ENCODE assay signal across 11 mouse cellular contexts in genomic region chr6:128759221-128759950, GRCm38 (mm10). TPM values are rescaled to one million over a fixed set of nuclear protein-coding genes. Genes with fewer than 3 reads are reported as not detected.
DNase-seq lines count a peak whose midpoint lies in the region; ATAC-seq and TF ChIP-seq lines count a peak whose summit lies in the region.
"Had no signal": no experiment of that assay in that cellular context is flagged by ENCODE, and none has a peak within 500 bp of the region (broad histone marks: within the 10 kb centered on the region; RNA-seq: fewer than 3 reads in every experiment).

No protein-coding gene starts in this region.

- 78% methylated on average over 5 of the region's 5 CpGs for WGBS in heart, embryonic 14.5 days
- WGBS in forebrain, embryonic 12.5 days = 87% methylated on average over 5 of the region's 5 CpGs
- 73% methylated on average over 5 of the region's 5 CpGs for WGBS in liver, embryonic 14.5 days (ENCODE audit: insufficient replicate concordance)

- no peaks in the 10 kb centered on the region for H3K9me3 ChIP-seq in heart, embryonic 14.5 days (ENCODE audit: control insufficient read depth, low read length)
- H3K9me3 ChIP-seq in E14TG2a.4 (ENCODE audit: low read length) = peaks cover 14% of the 10 kb centered on the region
- no peaks in the 10 kb centered on the region for H3K9me3 ChIP-seq in forebrain, embryonic 12.5 days
- H3K9me3 ChIP-seq in liver, embryonic 14.5 days (ENCODE audit: control insufficient read depth, low read length) = no peaks in the 10 kb centered on the region

- intact Hi-C loops in heart, postnatal 10 days (cut with DNase I) = no loop called here
- intact Hi-C loops in left cerebral cortex, postnatal 10 days (cut with DNase I) = no loop called here

- no peak for TF ChIP-seq CTCF in E14TG2a.4 (conservative IDR thresholded peaks at IDR 0.05; ENCODE audit: low read length)
- TF ChIP-seq CTCF in liver, embryonic 14.5 days (IDR thresholded peaks at IDR 0.05; ENCODE audit: low read depth) = no peak

- H3K9ac ChIP-seq in heart, embryonic 14.5 days (ENCODE audit: low read length) = no peak overlapping the region
- no peak overlapping the region for H3K9ac ChIP-seq in forebrain, embryonic 12.5 days
- no peak overlapping the region for H3K9ac ChIP-seq in liver, embryonic 14.5 days (replicated peaks)

- peak overlapping the region; percentile 53; the same call in 1 of the 2 replicates for H3K4me2 ChIP-seq in heart, embryonic 14.5 days (ENCODE audit: low read length)
- H3K4me2 ChIP-seq in forebrain, embryonic 12.5 days = no peak overlapping the region
- H3K4me2 ChIP-seq in liver, embryonic 14.5 days (ENCODE audit: low read depth) = peak overlapping the region; percentile 9

- no peaks in the 10 kb centered on the region for H3K36me3 ChIP-seq in heart, embryonic 14.5 days (ENCODE audit: control insufficient read depth, insufficient read depth, low read length)
- no peaks in the 10 kb centered on the region for H3K36me3 ChIP-seq in E14TG2a.4 (ENCODE audit: insufficient read depth, low read length)
- H3K36me3 ChIP-seq in forebrain, embryonic 12.5 days (replicated peaks) = no peaks in the 10 kb centered on the region
- no peaks in the 10 kb centered on the region for H3K36me3 ChIP-seq in liver, embryonic 14.5 days (replicated peaks; ENCODE audit: control insufficient read depth, insufficient read depth, low read depth)

- no peaks in the 10 kb centered on the region for H3K27me3 ChIP-seq in heart, embryonic 14.5 days (ENCODE audit: control insufficient read depth, insufficient read depth, low read length)
- H3K27me3 ChIP-seq in E14TG2a.4 (ENCODE audit: insufficient read depth, low read length) = no peaks in the 10 kb centered on the region
- H3K27me3 ChIP-seq in forebrain, embryonic 12.5 days = no peaks in the 10 kb centered on the region
- no peaks in the 10 kb centered on the region for H3K27me3 ChIP-seq in liver, embryonic 14.5 days (ENCODE audit: control insufficient read depth, insufficient read depth, low read length)

- TF ChIP-seq EP300 in liver, embryonic 14.5 days (IDR thresholded peaks at IDR 0.05; ENCODE audit: low read depth) = no peak

- no peak for ATAC-seq in heart, embryonic 14.5 days (ENCODE audit: insufficient number of reproducible peaks, insufficient read depth, low FRiP score, low read depth)
- ATAC-seq in forebrain, embryonic 12.5 days (ENCODE audit: low FRiP score) = no peak
- ATAC-seq in liver, embryonic 14.5 days (ENCODE audit: insufficient read depth) = no peak

- H3K4me1 ChIP-seq in heart, embryonic 14.5 days (ENCODE audit: control insufficient read depth in 2 of 2, insufficient read depth in 2 of 2, low read length in 2 of 2) = peaks cover 0 to under 1% of the 10 kb centered on the region in 2 experiments; a peak in 1 of 4 replicates
- H3K4me1 ChIP-seq in E14TG2a.4 (replicated peaks; ENCODE audit: low read depth, low read length) = peaks cover 13% of the 10 kb centered on the region
- H3K4me1 ChIP-seq in forebrain, embryonic 12.5 days = 0 out of 2 replicates have a peak, but pooled peaks cover 3% of the 10 kb centered on the region
- peaks cover 0 to 9% of the 10 kb centered on the region in 2 experiments; a peak in 1 of 4 replicates for H3K4me1 ChIP-seq in liver, embryonic 14.5 days (replicated peaks; ENCODE audit: control insufficient read depth in 2 of 2, insufficient read depth in 2 of 2, low read length in 1 of 2)

- H3K27ac ChIP-seq in heart, embryonic 14.5 days (replicated peaks in 1 of 2; ENCODE audit: control insufficient read depth in 1 of 2, insufficient read depth in 1 of 2, low read depth in 2 of 2, low read length in 2 of 2) = no peak overlapping the region
- H3K27ac ChIP-seq in forebrain, embryonic 12.5 days = no peak overlapping the region
- no peak overlapping the region for H3K27ac ChIP-seq in liver, embryonic 14.5 days

- peak overlapping the region in 1 of 2 experiments; percentile 72; a peak in 1 of 4 replicates for H3K4me3 ChIP-seq in heart, embryonic 14.5 days (ENCODE audit: control insufficient read depth in 1 of 2, insufficient read depth in 1 of 2, low read depth in 1 of 2, low read length in 2 of 2)
- 0 out of 2 replicates have a peak overlapping the region, but pooled peaks have one; percentile 93 for H3K4me3 ChIP-seq in E14TG2a.4 (replicated peaks; ENCODE audit: low read length)
- 0 out of 2 replicates have a peak overlapping the region, but pooled peaks have one; percentile 10 for H3K4me3 ChIP-seq in forebrain, embryonic 12.5 days (replicated peaks)
- no peak overlapping the region for H3K4me3 ChIP-seq in liver, embryonic 14.5 days (ENCODE audit: insufficient read depth in 1 of 2, low read depth in 2 of 2, low read length in 2 of 2)

- no peak for DNase-seq in heart, postnatal 10 days
- DNase-seq in liver, embryonic 14.5 days (ENCODE audit: low read depth in 3 of 3, low spot score in 3 of 3) = no peak
- DNase-seq in lung, postnatal 4 days = no peak
- DNase-seq in thymus, postnatal 10 days (ENCODE audit: low spot score in 2 of 2) = no peak
- DNase-seq in left cerebral cortex, postnatal 10 days (ENCODE audit: extremely low spot score in 1 of 2, low spot score in 2 of 2) = no peak

RNA-seq across cellular contexts. Expression of gene Klrb1c, which starts 29.6 kb away (rescaled TPM):
- not detected in 2 replicates for polyA plus RNA-seq in heart, embryonic 14.5 days (2014; fragmentation: Nextera tagmentation; extraction: Ambion mirVana)
- not detected for total RNA-seq in heart, postnatal 10 days (2021)
- polyA plus RNA-seq in forebrain, embryonic 12.5 days (2016; fragmentation: Nextera tagmentation; extraction: Ambion mirVana) = 0.08 TPM in 1 of 2 replicates, not detected in the other
- 0.04 and 0.09 TPM in 2 replicates for polyA plus RNA-seq in liver, embryonic 14.5 days (2012; rRNA removed)
- 0.09 and 0.25 TPM in 2 replicates for polyA plus RNA-seq in liver, embryonic 14.5 days (2014; fragmentation: Nextera tagmentation; extraction: Ambion mirVana)
- not detected for total RNA-seq in left cerebral cortex, postnatal 10 days (2021)
- total RNA-seq: MEL had no signal

RNA-seq across cellular contexts. Expression of gene Klrb1, which starts 36.5 kb away (rescaled TPM):
- polyA plus RNA-seq in heart, embryonic 14.5 days (2014; fragmentation: Nextera tagmentation; extraction: Ambion mirVana) = not detected in 2 replicates
- not detected for total RNA-seq in heart, postnatal 10 days (2021)
- not detected in 2 replicates for polyA plus RNA-seq in forebrain, embryonic 12.5 days (2016; fragmentation: Nextera tagmentation; extraction: Ambion mirVana)
- polyA plus RNA-seq in liver, embryonic 14.5 days (2012; rRNA removed) = not detected in 2 replicates
- not detected in 2 replicates for polyA plus RNA-seq in liver, embryonic 14.5 days (2014; fragmentation: Nextera tagmentation; extraction: Ambion mirVana)
- 1 to 10 TPM in 1 of 2 experiments, under 1 TPM in 1; 0.90 to 1.7 TPM for total RNA-seq in left cerebral cortex, postnatal 10 days (2021)
- total RNA-seq: heart, postnatal 14 days; MEL had no signal
- polyA plus RNA-seq: lung, adult 2 months had no signal

Comparison
In these comparisons a context has a peak if more than half of its experiments do, and no peak if none do; other contexts are left out.
1. H3K4me3 ChIP-seq: peak in E14TG2a.4 (single experiment) and forebrain, embryonic 12.5 days (single experiment); none in liver, embryonic 14.5 days (0 of 2).